Mouse (Mus musculus) forebrain, embryonic 12.5 days (tissue): Measurements from ENCODE around the gene Lsamp. TPM values are rescaled to one million over a fixed set of nuclear protein-coding genes. Genes with fewer than 3 reads are reported as not detected.
A peak's percentile ranks its signal among the peaks of the same experiment; 100 is the strongest.

Source experiments
- ATAC-seq: fragments of 200-750 bp; cut with Nextera tagmentation; 2 replicates; pipeline ENCODE4 v1.8.0; 2017; ENCODE audit warnings: moderate TSS enrichment; ENCODE audit not compliant: low FRiP score
- H3K27ac ChIP-seq: fragments of 300-500 bp; sonication (generic); 2 replicates; pipeline ENCODE4 v1.5.1; 2016; ENCODE audit warnings: mild to moderate bottlenecking
- H3K27me3 ChIP-seq: fragments of 300-500 bp; sonication (generic); 2 replicates; pipeline ENCODE4 v1.6.1; 2016; ENCODE audit warnings: mild to moderate bottlenecking
- H3K36me3 ChIP-seq: fragments of 300-500 bp; sonication (generic); replicated peaks from 2 replicates; pipeline ENCODE4 v1.6.1; 2016; ENCODE audit warnings: mild to moderate bottlenecking
- H3K4me1 ChIP-seq: fragments of 300-500 bp; sonication (generic); 2 replicates; pipeline ENCODE4 v1.6.1; 2016
- H3K4me2 ChIP-seq: fragments of 300-500 bp; sonication (generic); 2 replicates; pipeline ENCODE4 v1.6.1; 2016; ENCODE audit warnings: mild to moderate bottlenecking, moderate library complexity
- H3K4me3 ChIP-seq: fragments of 300-500 bp; sonication (generic); replicated peaks from 2 replicates; pipeline ENCODE4 v1.5.1; 2016; ENCODE audit warnings: mild to moderate bottlenecking
- H3K9ac ChIP-seq: fragments of 300-500 bp; sonication (generic); 2 replicates; pipeline ENCODE4 v1.6.1; 2016; ENCODE audit warnings: mild to moderate bottlenecking
- H3K9me3 ChIP-seq: fragments of 300-500 bp; sonication (generic); 2 replicates; pipeline ENCODE4 v1.6.1; 2016
- WGBS: fragments of 180-500 bp; shearing (Covaris S2); methylation state at CpG from one replicate; pipeline ENCODE4 v1.1.7; 2016; 5-methylcytosine and 5-hydroxymethylcytosine counted together
- polyA plus RNA-seq: library from polyadenylated mRNA; unstranded; fragments of >200 nt; fragmentation: Nextera tagmentation; extraction: Ambion mirVana; gene quantifications from 2 replicates; pipeline ENCODE4 v1.2.1, GENCODE M21; 2016

Lsamp gene
- polyA plus RNA-seq, 1 experiment from 2014 or later = 24.6 TPM

DNA sequence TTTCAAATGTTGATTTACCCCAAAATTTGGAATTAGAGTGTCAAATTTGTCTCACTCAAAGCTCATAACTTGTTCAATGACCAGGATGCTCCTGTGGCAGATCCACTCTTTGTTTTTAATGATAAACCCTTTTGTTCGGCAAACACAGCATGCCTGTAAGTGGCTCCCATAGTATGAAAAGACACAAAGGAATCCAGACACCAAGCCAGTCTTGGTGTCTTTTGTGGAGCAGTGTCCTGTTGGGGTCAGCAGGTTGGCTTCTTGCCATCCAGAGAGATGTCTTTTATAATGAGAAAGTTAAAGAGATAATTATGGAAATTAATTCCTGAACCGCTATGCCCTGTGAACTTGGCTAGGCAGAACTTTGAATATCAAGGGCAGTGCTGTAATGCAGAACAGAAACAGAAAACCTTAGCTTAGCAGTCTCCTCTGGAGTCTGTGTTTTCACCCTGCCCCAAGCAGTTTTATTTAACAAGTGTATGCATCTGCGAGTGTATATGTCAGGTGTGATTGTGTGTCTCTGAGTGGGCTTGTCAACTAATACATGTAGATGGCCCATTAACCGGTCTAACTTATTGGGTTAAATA lies 310.2 kb downstream of the Lsamp start:
- H3K36me3 ChIP-seq = no peaks in the 10 kb centered on the region
- no peak overlapping the region for H3K9ac ChIP-seq
- H3K4me3 ChIP-seq = no peak overlapping the region
- H3K4me2 ChIP-seq = no peak overlapping the region
- no peaks in the 10 kb centered on the region for H3K9me3 ChIP-seq
- peaks cover 5% of the 10 kb centered on the region for H3K4me1 ChIP-seq
- no peak for ATAC-seq
- H3K27ac ChIP-seq = no peak overlapping the region
- WGBS = 64% methylated on average over 4 of the region's 4 CpGs
- H3K27me3 ChIP-seq = 0 out of 2 replicates have a peak, but pooled peaks cover 4% of the 10 kb centered on the region

DNA sequence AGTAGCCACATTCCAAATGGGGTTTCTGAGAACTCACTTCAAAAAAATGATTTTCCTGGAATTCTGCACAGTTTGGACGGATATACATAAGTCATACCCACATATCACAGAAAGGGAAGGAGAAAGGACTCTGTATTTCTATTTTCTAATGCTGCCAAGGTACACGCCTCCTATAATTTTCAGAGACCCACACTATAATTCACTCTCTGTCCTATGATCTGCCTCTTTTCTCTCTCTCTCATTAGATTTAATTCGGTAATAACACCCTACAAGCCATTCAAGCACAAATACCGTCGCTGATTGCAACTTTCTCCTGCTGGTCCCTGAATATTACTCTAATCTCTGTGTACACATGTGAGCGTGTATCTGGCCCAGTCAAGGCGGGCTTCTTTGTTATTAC lies 311.1 kb downstream of the Lsamp start:
- H3K4me3 ChIP-seq = no peak overlapping the region
- 0 out of 2 replicates have a peak, but pooled peaks have one; percentile 36 for ATAC-seq
- peaks cover 5% of the 10 kb centered on the region for H3K4me1 ChIP-seq
- H3K9ac ChIP-seq = no peak overlapping the region
- no peak overlapping the region for H3K4me2 ChIP-seq
- no peak overlapping the region for H3K27ac ChIP-seq
- WGBS = 81% methylated on average over 7 of the region's 7 CpGs
- no peaks in the 10 kb centered on the region for H3K9me3 ChIP-seq
- H3K27me3 ChIP-seq = 0 out of 2 replicates have a peak, but pooled peaks cover 4% of the 10 kb centered on the region
- no peaks in the 10 kb centered on the region for H3K36me3 ChIP-seq

DNA sequence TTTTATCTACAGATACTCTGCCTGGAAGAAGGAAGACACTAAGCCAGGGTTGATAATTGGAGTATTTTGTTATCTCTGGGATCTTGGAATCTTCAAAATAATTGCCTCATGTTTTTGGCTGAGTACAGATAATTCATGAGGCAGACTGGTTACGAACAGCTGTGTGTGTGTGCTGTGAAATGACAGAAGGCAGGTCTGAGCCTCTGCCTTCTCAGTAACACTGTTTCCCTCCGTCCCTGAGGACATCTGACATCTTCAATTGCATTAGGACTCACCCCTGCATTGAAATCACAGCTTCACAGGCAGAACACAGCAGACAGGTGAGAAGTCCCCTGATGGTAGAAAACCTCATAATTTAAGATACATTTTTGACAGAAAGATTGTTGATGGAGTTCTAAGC lies 323.5 kb downstream of the Lsamp start:
- Histone ChIP-seq H3K4me3 (no peak overlapping the region), H3K27ac (no peak overlapping the region), H3K4me1 (no peaks in the 10 kb centered on the region), H3K9ac (no peak overlapping the region), H3K4me2 (no peak overlapping the region), H3K36me3 (no peaks in the 10 kb centered on the region), H3K9me3 (no peaks in the 10 kb centered on the region), H3K27me3 (no peaks in the 10 kb centered on the region)
- WGBS = 67% methylated on average over 2 of the region's 2 CpGs
- ATAC-seq = no peak

DNA sequence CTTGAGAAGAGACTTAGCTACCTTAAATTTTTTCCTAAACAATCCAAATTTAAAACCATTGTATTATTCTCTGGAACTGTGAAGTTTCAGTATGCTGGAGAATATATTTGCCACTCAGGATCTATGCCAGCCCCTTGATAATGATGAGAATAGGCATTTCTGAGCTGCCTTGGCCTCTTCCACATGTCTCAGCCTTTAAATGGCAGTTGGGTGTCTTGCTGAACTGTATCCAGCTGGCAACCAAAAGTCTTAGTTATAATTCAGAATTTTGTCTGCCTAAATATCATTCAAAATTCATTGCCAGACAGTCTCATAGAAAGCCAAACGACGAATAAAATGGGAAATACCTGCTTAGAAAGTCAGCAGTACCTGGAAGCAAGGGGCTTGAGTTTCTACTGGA lies 332.0 kb downstream of the Lsamp start:
- Histone ChIP-seq H3K9ac (no peak overlapping the region), H3K4me3 (no peak overlapping the region), H3K27ac (no peak overlapping the region), H3K4me2 (no peak overlapping the region), H3K9me3 (no peaks in the 10 kb centered on the region), H3K27me3 (no peaks in the 10 kb centered on the region), H3K4me1 (no peaks in the 10 kb centered on the region), H3K36me3 (no peaks in the 10 kb centered on the region)
- WGBS = 94% methylated on average over 2 of the region's 2 CpGs
- ATAC-seq = no peak

DNA sequence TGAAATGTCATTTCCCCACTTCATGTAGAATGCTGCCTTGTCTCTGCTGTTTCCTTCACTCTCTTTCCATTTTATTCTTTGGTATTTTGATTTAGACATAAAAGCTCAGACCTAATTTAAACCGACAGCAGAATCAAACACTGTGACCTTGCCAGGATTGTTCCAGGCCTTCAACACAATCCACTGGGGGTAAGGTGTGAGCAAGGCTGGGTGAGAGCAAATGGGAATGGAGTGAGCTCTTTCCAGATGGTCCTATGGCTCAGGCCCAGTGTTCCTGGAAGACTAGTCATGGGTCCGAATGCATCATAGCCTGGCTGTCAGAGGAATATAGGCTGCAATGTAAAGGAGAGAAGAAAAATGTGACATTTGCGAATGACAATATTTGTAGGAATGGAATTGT lies 340.6 kb downstream of the Lsamp start:
- Histone ChIP-seq H3K27ac (no peak overlapping the region), H3K9ac (no peak overlapping the region), H3K27me3 (no peaks in the 10 kb centered on the region), H3K36me3 (no peaks in the 10 kb centered on the region), H3K4me1 (no peaks in the 10 kb centered on the region), H3K9me3 (no peaks in the 10 kb centered on the region), H3K4me3 (no peak overlapping the region), H3K4me2 (no peak overlapping the region)
- no peak for ATAC-seq
- 87% methylated on average over 3 of the region's 3 CpGs for WGBS

DNA sequence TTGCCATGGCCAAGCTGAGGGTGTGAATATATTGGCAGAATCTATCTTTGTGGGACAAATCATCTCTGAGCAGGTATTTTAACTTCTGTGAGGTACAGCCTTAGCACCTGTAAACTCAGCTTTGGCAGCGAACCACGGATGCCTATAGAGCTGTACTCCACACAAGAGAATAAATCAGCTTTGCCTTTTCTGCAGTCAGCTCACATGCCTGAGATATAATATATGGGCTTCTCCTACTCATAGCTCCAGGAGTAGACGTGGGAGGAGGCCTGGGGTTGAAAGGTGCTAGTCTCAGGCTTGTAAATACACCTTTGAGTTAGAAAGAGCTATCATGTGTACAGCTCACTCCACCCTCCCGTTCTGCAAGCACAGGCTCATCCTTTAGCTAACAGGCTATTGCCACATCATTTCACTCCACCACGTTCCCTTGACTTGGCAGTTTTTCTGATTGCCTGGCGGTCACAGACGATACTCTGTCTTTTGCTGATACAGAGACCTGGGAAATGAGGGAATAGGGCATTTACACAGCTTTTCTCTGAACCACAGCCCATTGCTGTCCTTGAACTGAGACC lies 344.2 kb downstream of the Lsamp start:
- ATAC-seq = no peak
- Histone ChIP-seq H3K27ac (no peak overlapping the region), H3K9me3 (no peaks in the 10 kb centered on the region), H3K4me3 (no peak overlapping the region), H3K4me1 (no peaks in the 10 kb centered on the region), H3K4me2 (no peak overlapping the region), H3K9ac (no peak overlapping the region), H3K36me3 (no peaks in the 10 kb centered on the region), H3K27me3 (no peaks in the 10 kb centered on the region)
- 91% methylated on average over 7 of the region's 7 CpGs for WGBS

DNA sequence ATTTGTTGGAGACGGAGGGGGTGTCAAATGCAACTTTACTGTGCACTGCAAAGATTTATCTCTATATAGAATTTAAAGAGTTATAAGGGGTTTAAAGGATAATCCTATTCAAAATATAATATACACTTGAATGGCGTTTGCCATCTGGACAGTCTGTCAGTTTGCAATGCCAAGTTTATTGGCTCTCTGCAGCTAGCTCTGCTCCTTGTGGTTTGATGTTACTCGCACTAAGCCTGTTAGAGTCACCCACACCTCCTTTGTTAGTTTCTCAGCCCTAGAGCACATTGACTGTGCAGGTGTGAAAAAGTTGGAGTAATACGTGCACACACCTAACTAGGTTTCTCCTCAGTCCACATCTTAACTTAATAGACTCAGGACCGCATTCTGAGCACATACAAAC lies 385.5 kb downstream of the Lsamp start:
- no peaks in the 10 kb centered on the region for H3K9me3 ChIP-seq
- no peak overlapping the region for H3K9ac ChIP-seq
- H3K4me2 ChIP-seq = no peak overlapping the region
- H3K27me3 ChIP-seq = no peaks in the 10 kb centered on the region
- no peaks in the 10 kb centered on the region for H3K36me3 ChIP-seq
- WGBS = 85% methylated on average over 5 of the region's 5 CpGs
- ATAC-seq = no peak
- H3K27ac ChIP-seq = no peak overlapping the region
- H3K4me1 ChIP-seq = no peaks in the 10 kb centered on the region
- no peak overlapping the region for H3K4me3 ChIP-seq

DNA sequence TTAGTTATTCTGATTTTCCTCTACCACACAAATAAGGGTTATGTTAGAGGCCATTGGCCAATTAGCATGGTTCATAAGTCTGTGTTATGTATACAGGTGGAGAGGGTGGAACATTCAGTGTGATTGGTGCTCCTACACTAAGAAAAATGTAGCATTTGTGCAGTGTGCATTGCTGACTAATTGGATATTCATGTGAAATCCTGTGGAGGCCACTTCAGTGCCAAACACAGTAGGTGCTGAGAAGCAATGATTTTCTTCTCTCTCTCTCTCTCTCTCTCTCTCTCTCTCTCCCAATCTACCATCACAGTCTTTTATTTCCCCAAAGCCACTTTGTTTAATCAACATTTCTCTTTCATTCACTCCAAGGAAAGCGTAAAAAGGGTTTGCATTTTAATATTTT lies 387.1 kb downstream of the Lsamp start:
- no peaks in the 10 kb centered on the region for H3K36me3 ChIP-seq
- WGBS = 81% methylated on average over 1 of the region's 1 CpGs

DNA sequence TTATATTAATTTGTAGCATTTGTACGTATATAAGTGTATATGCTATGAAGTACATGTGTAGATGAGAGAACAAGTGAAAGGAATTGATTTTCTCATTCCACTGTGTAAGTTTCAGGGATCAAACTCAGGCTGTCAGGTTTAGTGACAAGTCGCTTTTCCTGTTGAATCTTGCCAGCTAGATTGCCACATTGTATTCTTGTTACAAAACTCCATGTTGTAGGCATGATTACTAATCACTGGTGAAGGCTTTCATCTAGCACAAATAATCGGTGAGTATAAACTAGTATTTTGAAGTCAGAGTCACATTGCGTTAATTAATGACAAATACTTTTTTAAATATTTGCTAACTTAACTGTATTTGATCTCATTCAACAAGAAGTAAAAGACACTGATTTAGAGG lies 391.2 kb downstream of the Lsamp start:
- Histone ChIP-seq H3K36me3 (no peaks in the 10 kb centered on the region), H3K9ac (no peak overlapping the region), H3K4me3 (no peak overlapping the region), H3K27ac (no peak overlapping the region), H3K9me3 (no peaks in the 10 kb centered on the region), H3K4me1 (peaks cover 7% of the 10 kb centered on the region; the same call in 1 of the 2 replicates), H3K4me2 (no peak overlapping the region), H3K27me3 (no peaks in the 10 kb centered on the region)
- no peak for ATAC-seq
- WGBS = 88% methylated on average over 4 of the region's 4 CpGs

More for the DNA sequence above, 387.1 kb downstream of the Lsamp start:
- no peak for ATAC-seq
- Histone ChIP-seq H3K9ac (no peak overlapping the region), H3K4me2 (no peak overlapping the region), H3K4me1 (no peaks in the 10 kb centered on the region), H3K9me3 (no peaks in the 10 kb centered on the region), H3K4me3 (no peak overlapping the region), H3K27ac (no peak overlapping the region), H3K27me3 (no peaks in the 10 kb centered on the region)

DNA sequence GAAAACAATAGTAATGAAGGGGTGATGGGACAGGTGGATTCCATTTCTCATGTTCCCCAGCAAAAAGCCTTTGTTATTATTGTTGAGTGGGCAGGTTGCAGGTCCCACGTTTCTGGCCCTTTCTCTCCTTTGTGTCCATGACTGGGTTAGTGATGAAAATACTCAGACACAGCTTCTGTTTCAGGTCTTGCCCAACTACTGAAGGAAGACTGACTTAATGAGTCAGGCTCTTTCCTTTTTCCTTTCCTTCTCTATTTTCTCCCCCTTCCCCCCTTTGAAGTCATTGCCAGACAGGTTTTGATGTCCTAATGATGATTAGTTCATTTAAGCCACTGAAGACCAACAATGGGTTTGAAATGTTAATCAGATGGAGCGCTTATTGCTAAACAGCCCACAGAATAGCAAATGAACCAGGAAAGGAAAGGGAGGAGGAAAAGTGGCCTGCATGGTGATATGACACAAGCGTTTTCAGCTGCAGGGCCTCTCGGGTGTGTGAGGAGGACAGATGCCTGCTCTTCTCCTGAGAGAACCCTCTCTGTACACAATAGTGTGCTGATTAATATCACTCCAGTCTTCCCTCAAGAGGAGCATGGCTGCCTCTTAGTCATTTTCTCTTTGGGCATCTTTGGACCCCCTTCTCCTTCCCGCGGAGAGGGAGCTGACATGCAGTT lies 393.1 kb downstream of the Lsamp start:
- WGBS = 42% methylated on average over 6 of the region's 6 CpGs
- no peak overlapping the region for H3K4me3 ChIP-seq
- ATAC-seq = peak; percentile 78; the same call in 1 of the 2 replicates
- H3K9ac ChIP-seq = no peak overlapping the region
- no peaks in the 10 kb centered on the region for H3K36me3 ChIP-seq
- H3K9me3 ChIP-seq = no peaks in the 10 kb centered on the region
- H3K27ac ChIP-seq = 0 out of 2 replicates have a peak overlapping the region, but pooled peaks have one; percentile 25
- no peak overlapping the region for H3K4me2 ChIP-seq
- H3K27me3 ChIP-seq = no peaks in the 10 kb centered on the region
- H3K4me1 ChIP-seq = peaks cover 7% of the 10 kb centered on the region; the same call in 1 of the 2 replicates

DNA sequence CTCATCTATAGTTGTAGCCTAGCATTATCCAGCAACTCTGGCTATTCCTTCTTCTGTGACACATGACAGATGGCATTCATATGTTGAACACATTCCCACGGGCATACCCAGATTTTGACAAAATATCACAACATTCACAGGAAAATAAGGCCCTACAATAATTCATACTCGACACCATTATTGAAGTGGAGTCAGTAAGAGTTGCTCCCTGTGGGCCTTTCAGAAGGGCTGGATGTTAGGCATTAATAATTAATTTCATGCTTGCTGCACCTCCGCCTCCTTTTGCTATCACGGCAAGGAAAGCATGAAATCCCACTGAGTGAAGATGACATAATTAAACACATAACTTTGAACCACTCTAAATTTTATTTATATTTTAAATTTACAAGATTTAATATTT lies 407.9 kb downstream of the Lsamp start:
- Histone ChIP-seq H3K27me3 (no peaks in the 10 kb centered on the region), H3K9me3 (no peaks in the 10 kb centered on the region), H3K36me3 (no peaks in the 10 kb centered on the region), H3K27ac (no peak overlapping the region), H3K4me1 (no peaks in the 10 kb centered on the region), H3K4me3 (no peak overlapping the region), H3K9ac (no peak overlapping the region), H3K4me2 (no peak overlapping the region)
- 88% methylated on average over 4 of the region's 4 CpGs for WGBS
- ATAC-seq = no peak

DNA sequence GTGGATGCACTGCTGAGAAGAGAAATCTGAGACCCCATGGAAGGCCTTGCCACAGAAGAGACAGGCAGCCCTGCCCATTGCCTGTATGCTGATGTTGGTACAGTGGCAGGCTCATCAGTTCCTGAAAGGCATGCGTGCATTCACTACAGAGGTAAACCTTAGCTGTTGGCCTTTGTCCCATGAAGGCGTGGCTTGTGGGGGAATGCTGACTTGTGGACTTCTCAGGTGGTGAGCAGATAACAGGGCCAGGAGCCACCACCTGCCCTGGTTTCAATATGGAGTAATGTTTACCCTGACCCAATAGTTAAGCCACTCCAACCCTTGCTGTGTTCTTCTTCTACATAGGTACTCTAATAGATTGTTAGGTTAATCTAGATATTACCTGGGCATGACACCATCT lies 415.4 kb downstream of the Lsamp start:
- H3K36me3 ChIP-seq = no peaks in the 10 kb centered on the region
- no peak overlapping the region for H3K4me3 ChIP-seq
- H3K27ac ChIP-seq = no peak overlapping the region
- no peaks in the 10 kb centered on the region for H3K4me1 ChIP-seq
- no peak for ATAC-seq
- H3K9me3 ChIP-seq = no peaks in the 10 kb centered on the region
- no peak overlapping the region for H3K4me2 ChIP-seq
- WGBS = 86% methylated on average over 2 of the region's 2 CpGs
- H3K9ac ChIP-seq = no peak overlapping the region
- no peaks in the 10 kb centered on the region for H3K27me3 ChIP-seq

DNA sequence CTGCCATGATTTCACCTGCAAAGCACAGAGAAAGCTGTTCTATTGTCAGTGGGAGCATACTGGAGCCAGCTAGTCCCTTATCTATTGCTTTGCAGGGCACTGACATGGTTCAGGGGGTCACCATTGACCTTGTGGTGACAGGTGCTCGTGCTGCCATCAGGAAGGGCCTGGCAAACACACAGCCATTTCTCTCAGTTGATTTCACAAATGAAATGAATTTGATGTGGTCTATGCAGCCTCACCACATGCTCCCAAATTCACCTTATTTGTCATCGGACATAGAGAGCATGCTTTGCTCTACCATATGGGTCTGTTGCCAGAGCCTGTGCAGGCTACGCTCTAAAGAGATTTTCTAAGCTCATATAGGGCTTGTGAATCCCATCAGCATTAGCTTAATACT lies 450.1 kb downstream of the Lsamp start:
- H3K4me3 ChIP-seq = no peak overlapping the region
- H3K27ac ChIP-seq = no peak overlapping the region
- no peaks in the 10 kb centered on the region for H3K27me3 ChIP-seq
- no peaks in the 10 kb centered on the region for H3K36me3 ChIP-seq
- H3K4me2 ChIP-seq = no peak overlapping the region
- no peaks in the 10 kb centered on the region for H3K9me3 ChIP-seq
- ATAC-seq = no peak
- H3K9ac ChIP-seq = no peak overlapping the region
- H3K4me1 ChIP-seq = no peaks in the 10 kb centered on the region
- WGBS = 87% methylated on average over 3 of the region's 3 CpGs
